Mouse (Mus musculus) cerebellum, adult 2 months (tissue): ENCODE data around the gene Trpv4. TPM values are rescaled to one million over a fixed set of nuclear protein-coding genes. Genes with fewer than 3 reads are reported as not detected.
A peak's percentile ranks its signal among the peaks of the same experiment; 100 is the strongest.

Experiments used
- DNase-seq, 2 experiments: peaks; one replicate each; pipeline ENCODE4 v3.0.0; 2021
- H3K27ac ChIP-seq: fragments of 200-500 bp; 2 replicates; pipeline ENCODE4 v1.5.1; 2012; ENCODE audit warnings: low read length, control low read depth, inconsistent platforms; ENCODE audit not compliant: insufficient read depth
- H3K27me3 ChIP-seq: fragments of 200-500 bp; 2 replicates; pipeline ENCODE4 v1.6.1; 2012; ENCODE audit warnings: inconsistent platforms, mild to moderate bottlenecking, low read length, moderate library complexity; ENCODE audit not compliant: control insufficient read depth, insufficient read depth
- H3K4me1 ChIP-seq: fragments of 200-500 bp; 2 replicates; pipeline ENCODE4 v1.6.1; 2011; ENCODE audit warnings: low read length; ENCODE audit not compliant: control insufficient read depth, insufficient read depth
- H3K4me3 ChIP-seq: fragments of 200-500 bp; replicated peaks from 2 replicates; pipeline ENCODE3; 2011; ENCODE audit warnings: mild to moderate bottlenecking, low read depth, low read length, control low read depth; ENCODE audit not compliant: insufficient read depth
- CTCF ChIP-seq: fragments of 200-500 bp; IDR thresholded peaks from 2 replicates; pipeline ENCODE4 v1.5.1; 2011; ENCODE audit warnings: low read depth, mild to moderate bottlenecking, control low read depth, low read length, moderate library complexity, borderline replicate concordance; ENCODE audit not compliant: insufficient read depth
- POLR2A ChIP-seq: fragments of 200-500 bp; IDR thresholded peaks from 2 replicates; pipeline ENCODE4 v1.6.1; 2011; ENCODE audit warnings: low read length, control low read depth, borderline replicate concordance; ENCODE audit not compliant: insufficient read depth
- WGBS: fragments of 180-500 bp; shearing (Covaris S2); methylation state at CpG from one replicate; pipeline ENCODE4 v1.1.7; 2018; 5-methylcytosine and 5-hydroxymethylcytosine counted together
- polyA plus RNA-seq: library from polyadenylated mRNA; depleted of rRNA; stranded (reverse); fragments of >200 nt; gene quantifications from 2 replicates; pipeline ENCODE4 v1.2.3, GENCODE M21; 2012

The Trpv4 gene
- polyA plus RNA-seq, 1 experiment = 3.0 TPM

- 3% methylated on average over 75 of the region's 75 CpGs for WGBS
- Histone ChIP-seq H3K27ac (peak within 1 kb of the TSS; percentile 85), H3K4me3 (peak within 1 kb of the TSS; percentile 80), H3K4me1 (peaks cover 18% of the 10 kb centered on the region), H3K27me3 (no peaks in the 10 kb centered on the region)
- peak; percentile 93 to 95 for DNase-seq
- no peak for TF ChIP-seq CTCF
- peak; percentile 53; the same call in 1 of the 2 replicates for TF ChIP-seq POLR2A
Observed at GRCm38 (mm10) chr5:114690633-114691567, 32.7 kb upstream of the Trpv4 start, which contains the start of gene Gltp. Gltp (minus strand) TSS chr5:114690984.

- WGBS = 10% methylated on average over 16 of the region's 16 CpGs
- TF ChIP-seq POLR2A (no peak), CTCF (no peak)
- H3K4me1 ChIP-seq = peaks cover 18% of the 10 kb centered on the region
- peak; percentile 27 to 40 for DNase-seq
- no peaks in the 10 kb centered on the region for H3K27me3 ChIP-seq
- H3K4me3 ChIP-seq = peak overlapping the region; percentile 80
- no peak overlapping the region for H3K27ac ChIP-seq
Observed at GRCm38 (mm10) chr5:114689700-114690366, 31.6 kb upstream of the Trpv4 start.

- DNase-seq = no peak
- 64% methylated on average over 13 of the region's 13 CpGs for WGBS
- TF ChIP-seq POLR2A = no peak
- no peak for TF ChIP-seq CTCF
- Histone ChIP-seq H3K27ac (no peak overlapping the region), H3K4me3 (no peak overlapping the region), H3K27me3 (no peaks in the 10 kb centered on the region), H3K4me1 (peaks cover 25% of the 10 kb centered on the region)
Observed at GRCm38 (mm10) chr5:114688703-114689102, 30.5 kb upstream of the Trpv4 start.

DNA sequence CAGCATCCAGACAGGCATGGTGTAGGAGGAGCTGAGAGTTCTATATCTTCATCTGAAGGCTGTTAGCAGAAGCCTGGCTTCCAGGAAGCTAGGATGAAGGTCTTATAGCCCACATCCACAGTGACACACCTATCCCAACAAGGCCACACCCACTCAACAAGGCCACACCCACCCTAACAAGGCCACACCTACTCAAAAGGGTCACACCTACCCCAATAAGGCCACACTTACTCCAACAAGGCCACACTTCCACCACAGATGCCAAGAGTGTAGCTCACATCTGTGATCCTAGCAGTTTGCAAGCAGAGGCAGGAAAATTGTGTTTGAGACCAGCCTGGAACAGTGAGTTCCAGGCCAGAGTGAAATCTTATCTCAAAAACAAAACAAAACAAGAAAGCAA, 29.7 kb upstream of the Trpv4 start:
- H3K4me3 ChIP-seq = no peak overlapping the region
- TF ChIP-seq POLR2A (no peak), CTCF (no peak)
- peaks cover 25% of the 10 kb centered on the region for H3K4me1 ChIP-seq
- DNase-seq = no peak
- H3K27ac ChIP-seq = no peak overlapping the region
- H3K27me3 ChIP-seq = no peaks in the 10 kb centered on the region

- no peak for TF ChIP-seq CTCF
- TF ChIP-seq POLR2A = no peak
- no peaks in the 10 kb centered on the region for H3K27me3 ChIP-seq
- 77% methylated on average over 7 of the region's 7 CpGs for WGBS
- no peak overlapping the region for H3K4me3 ChIP-seq
- no peak overlapping the region for H3K27ac ChIP-seq
- H3K4me1 ChIP-seq = peaks cover 28% of the 10 kb centered on the region
- DNase-seq = no peak
Observed at GRCm38 (mm10) chr5:114686726-114687210, 28.5 kb upstream of the Trpv4 start.

DNA sequence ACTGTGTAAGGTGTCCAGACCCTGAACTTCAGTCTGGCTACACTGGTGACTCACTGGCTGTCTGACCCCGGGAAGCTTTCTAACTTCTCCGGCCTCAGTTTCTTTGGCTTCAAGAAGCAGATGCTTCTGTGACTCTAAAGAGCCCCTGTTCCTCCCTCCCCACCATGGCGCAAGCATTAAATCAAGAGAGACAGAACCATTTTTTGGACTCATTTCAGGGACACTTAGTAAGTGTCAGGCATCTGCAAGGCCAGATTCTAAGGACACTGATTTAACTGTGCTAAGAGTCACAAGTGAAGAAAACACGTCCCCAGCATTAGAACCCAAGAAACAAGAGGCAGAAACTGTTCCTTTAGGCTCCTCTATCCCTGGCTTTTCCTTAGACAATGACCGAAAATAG, 27.8 kb upstream of the Trpv4 start:
- no peak for DNase-seq
- no peak for TF ChIP-seq CTCF
- no peak for TF ChIP-seq POLR2A
- no peak overlapping the region for H3K4me3 ChIP-seq
- no peak overlapping the region for H3K27ac ChIP-seq
- H3K27me3 ChIP-seq = no peaks in the 10 kb centered on the region
- WGBS = 94% methylated on average over 5 of the region's 5 CpGs
- peaks cover 28% of the 10 kb centered on the region for H3K4me1 ChIP-seq

DNA sequence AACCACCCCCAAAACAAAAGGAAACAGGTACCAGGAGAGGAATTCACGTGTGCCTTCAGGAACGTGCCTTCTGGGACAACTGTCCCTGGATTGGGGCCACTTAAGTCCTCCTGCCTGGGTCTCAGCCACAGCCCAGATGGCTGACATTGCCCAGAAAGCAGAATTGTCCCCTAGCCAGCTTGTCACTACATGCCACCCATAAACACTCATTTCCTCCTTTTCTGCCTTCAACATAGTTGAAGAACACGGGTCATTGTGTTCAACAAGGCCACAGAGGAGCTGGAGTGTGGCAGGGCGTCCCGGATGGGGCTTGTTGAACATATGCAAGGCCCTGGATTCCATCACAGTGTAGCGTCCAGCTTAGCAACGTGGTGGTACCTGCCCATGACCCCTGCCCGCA, 23.5 kb upstream of the Trpv4 start:
- Histone ChIP-seq H3K27me3 (no peaks in the 10 kb centered on the region), H3K4me1 (peaks cover 20% of the 10 kb centered on the region), H3K27ac (no peak overlapping the region), H3K4me3 (no peak overlapping the region)
- TF ChIP-seq CTCF (no peak), POLR2A (no peak)
- WGBS = 34% methylated on average over 8 of the region's 8 CpGs
- peak; percentile 65 to 83 for DNase-seq
